Mouse (Mus musculus) kidney, adult 9 months (tissue): ENCODE measurements around the gene Tekt1.
"Not testable (repeated sequence)": the region's sequence is repeated elsewhere in the genome, so short reads cannot be mapped to it uniquely, and the experiment has no call there.

Source experiments
- DNase-seq: peaks from one replicate; pipeline ENCODE4 v3.0.0; 2022

Tekt1 gene

DNA sequence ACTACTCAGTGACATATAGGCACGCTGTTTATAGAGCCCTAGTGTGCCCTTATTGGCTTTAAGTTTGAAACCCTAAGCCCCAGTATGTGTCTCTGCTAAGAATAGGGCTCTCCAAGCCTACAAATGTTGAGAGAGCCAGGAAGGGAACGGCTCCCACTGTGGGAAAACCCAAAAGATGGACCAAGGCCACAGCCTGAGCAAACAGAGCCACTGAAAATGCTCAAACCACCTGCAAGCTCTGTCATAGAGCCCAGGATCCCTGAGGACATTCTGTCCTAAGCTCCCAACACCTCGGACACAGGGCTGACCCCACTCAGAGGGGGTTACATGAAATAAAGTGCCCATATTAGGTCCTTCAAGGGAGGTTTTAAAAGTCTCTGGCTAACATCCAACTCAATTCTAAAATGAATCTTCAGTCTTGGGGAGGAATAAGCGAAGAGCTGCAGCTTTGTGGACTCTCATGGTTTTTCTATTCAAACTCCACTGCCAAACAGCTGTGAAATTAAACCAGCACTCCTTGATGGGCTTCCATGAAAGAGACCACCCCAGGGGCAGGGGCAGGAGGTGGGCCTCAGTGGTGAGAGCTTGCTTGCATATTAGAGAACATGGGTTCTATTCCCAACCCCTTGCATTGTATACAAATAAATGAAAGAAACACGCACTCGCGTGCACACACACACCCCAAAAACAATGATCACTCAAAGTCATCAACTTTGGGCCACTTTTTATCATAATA lies 27.3 kb upstream of the Tekt1 start:
- DNase-seq, result no peak

DNA sequence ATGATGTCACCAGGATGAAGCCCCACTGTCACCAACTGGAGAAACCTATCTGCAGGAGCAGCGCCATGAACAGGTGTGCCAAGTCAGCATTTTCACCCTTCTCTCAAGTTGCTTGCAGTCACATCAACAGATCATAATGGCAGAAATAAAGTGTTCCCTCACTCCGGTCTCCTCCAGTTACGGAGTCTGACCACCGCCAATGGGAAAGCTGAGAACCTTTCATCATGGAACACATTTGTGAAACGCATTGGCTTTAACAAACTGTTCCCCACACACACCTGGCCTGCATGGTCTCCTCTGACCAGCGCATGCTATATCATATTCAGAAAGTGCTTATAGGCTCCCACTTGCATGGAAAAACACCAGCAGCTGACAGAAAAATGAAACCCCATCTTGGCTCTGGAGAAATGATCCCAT lies 25.9 kb upstream of the Tekt1 start:
- DNase-seq, result no peak

DNA sequence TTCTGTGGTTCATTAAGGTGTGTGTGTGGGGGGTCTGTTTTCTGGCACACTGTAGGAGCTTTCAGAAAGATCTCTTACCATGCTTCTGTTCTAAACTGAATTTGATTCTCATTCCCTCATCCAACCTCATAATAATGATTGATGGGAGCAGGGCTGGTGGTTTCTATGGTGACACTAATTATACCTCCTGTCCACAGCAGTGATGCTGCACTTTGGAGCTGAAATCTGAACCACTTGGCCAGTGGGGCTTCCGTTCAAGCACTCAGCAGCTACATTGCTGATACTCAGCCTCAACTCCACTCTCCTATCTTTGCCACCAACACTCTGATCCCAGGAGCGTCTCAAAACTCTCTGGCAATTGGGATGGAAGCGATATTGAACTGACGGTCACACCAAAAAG lies 17.1 kb upstream of the Tekt1 start:
- DNase-seq, result no peak

DNA sequence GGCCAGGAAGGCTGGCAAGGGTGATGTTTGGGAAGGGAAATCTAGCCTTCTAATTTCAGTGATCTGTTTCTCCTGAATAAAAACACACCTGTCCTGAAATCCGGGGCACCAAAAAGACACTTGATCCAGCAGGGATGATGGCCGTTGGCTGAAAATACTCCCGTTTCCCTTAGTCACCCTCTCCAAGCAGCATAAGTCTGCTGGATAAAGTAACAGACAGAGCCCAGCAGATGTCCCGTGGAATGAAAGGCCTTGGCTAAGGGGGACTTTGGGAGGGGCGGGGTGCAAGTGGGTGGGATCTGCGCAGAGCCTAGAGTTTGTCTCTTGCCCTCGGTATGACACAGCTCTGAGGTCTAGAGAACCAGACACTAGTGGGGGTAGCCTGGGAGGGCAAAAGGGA lies 16.0 kb upstream of the Tekt1 start:
- no peak for DNase-seq

GRCm38 (mm10) chr11:72376562-72376961 lies 14.3 kb upstream of the Tekt1 start:
- no peak for DNase-seq

GRCm38 (mm10) chr11:72369904-72370672 lies 7.8 kb upstream of the Tekt1 start:
- DNase-seq, result peak; percentile 41

DNA sequence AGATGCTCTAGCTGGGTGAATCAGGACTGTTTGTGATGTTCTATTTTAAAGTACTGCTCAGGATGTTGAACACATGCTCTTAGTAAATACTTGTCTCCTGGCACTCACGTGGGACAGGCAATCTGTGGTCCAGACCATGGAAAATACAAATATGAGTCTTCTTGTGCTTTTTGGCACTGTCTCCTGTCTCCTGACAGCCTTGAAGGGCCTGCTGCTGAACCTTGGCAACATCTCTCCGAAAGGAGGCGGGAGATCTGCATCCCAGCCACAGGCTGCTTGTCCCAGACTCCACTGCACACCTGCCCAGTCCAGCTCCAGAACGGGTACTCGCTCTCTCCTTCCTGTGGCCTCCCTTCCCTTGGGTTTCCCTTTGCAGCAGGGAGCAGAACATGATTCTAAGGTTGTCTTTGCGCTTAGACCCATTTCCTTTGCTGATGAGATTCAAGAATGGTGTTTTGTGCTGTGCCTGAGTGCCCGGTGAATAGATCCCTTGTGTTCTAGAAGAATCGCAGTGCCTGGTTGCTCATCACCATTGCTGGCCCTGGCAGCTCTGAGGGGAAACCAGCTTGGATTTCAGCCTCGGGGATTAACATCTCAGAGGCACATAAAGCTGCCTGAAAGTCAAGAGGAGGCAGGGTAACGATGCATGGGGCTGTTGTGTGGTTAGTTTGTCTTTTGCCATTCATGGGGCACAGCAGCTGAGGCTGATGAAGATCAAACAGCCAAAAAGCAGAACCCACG lies 5.9 kb upstream of the Tekt1 start:
- DNase-seq, result no peak

DNA sequence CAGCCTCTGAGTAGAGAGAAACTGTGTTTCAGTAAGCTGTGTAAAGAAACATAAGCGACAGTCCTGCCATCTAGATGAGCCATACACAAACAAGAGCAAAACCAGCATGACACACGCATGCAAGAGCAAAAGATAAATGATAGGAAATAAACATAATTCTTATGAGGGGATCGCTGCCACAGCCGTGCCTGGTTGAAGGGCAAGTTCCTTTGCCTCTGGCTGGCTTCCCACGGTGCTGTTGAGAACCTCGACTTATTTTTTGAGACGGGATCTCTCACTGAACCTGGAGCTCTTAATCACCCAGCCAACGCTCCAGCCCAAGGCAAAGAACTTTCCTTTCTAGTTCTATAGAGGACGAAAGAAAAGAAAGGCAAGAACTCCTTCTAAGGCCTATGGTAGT lies 3.9 kb upstream of the Tekt1 start:
- no peak for DNase-seq

DNA sequence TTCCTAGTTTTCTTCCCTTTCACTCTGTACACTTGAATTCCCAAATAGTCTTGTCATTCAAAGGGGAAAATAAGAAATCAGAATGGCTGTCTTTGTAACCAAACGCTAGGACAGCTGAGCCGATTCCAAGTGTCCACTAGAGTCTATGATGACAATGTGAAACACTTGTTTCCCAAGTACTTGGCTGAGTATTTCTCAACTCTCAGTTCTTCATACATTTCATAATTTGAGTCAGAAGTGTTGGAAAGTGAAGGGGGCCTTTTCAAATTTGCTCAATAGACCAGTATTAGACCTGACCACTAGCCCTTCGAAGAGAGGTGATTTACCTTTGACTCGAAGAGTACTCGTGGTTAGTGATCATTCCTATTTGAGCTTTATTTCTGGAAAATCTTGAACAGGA lies 2.3 kb upstream of the Tekt1 start:
- DNase-seq, result no peak

DNA sequence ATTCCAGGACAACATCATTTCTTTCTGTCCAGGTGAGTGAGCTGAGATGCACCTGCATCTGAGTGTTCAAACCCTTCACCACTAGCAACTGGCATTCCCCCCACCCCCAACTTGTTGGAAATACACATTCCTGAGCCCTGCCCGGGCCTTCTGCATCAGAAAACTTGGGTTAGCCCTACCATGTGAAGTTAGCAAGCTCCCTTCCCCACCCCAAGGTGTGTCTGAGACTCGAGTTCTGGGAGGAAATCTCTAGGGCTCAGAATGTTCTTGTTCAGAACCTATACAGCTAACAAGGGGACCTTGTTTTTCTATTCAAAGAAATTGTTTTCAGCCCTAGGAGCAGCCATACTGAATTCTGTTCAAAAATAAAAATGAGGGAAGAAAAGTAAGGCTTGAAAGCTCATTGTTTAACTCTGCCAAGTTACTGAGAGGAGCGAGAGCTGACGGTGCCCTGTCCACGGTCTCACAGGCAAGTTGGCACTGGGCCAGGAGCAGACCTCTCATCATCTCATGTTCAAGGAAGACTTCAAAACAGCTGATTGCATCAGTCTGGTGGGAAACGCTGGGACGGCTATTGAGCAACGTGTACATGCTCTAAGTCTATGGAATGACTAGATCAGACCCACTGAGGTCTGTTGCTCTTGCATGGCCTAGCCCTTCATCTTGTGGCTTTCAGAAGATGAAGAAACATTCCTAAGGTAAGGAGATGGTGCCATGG lies 1.4 kb upstream of the Tekt1 start:
- DNase-seq, result no peak

DNA sequence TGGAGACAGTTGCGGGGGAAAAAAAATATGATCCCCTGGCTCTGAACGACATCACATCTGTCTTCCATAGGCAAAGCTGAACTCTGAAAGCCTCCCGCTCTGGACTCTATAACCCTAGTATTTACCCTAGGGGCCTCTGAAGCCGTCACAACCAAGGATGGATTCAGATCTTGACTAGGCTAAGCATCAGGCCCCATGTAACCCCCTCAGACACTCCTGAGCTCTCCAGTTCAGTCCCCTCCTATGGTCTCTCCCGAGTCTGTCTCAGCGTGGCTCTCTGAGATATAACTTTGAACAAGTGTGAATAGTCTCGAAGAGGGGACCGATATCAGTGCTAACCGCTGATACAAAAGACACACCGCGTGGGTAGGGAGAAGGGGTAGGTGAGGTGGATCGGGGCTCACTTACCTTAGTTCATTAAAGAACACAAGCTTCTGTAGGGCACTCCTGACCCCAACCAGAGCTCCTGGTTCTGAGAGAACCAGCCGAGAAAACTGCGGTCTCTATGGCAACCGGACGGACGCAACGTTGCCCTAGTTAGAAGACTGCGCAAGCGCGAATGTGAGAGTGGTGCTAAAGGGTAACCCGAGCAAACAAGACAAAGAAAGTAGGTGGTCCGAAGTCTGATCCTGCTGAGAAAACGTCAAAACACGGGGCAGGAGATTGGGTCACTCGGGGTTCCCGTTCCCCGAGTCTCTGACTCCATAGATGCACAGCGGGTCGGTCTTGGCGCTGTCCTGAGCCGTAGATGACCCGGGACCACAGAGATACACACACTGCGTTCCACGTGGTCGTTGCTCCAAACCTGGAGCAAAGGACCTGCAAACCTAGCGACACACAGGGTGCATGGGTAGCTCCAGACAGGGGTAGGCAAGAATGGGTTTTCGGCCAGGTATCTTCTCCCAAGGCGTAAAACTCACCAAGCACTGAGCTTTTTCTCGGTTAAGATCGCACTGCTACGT lies 576 bp downstream of the Tekt1 start:
- DNase-seq, result peak; percentile 67

GRCm38 (mm10) chr11:72354971-72355728 lies 7.1 kb downstream of the Tekt1 start:
- DNase-seq, result peak; percentile 70

DNA sequence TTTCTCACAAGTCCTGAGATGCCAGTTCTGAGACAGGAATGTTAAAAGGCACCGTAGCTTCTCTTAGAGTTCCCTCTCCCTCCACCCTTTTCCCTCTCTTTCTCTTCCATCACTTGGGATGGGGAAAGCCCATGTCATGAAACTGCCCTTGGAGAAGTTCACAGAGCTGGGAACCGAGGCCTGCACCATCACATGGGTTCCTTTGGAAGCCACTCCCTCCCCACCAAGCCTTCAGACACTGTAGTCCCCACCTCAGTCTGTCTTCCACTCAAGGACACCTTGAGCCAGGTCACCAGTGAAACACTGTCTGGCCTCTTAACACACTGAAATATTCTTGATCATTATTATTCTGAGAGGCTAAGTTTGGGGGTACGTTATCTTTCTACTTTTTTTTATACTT lies 9.1 kb downstream of the Tekt1 start:
- no peak for DNase-seq

DNA sequence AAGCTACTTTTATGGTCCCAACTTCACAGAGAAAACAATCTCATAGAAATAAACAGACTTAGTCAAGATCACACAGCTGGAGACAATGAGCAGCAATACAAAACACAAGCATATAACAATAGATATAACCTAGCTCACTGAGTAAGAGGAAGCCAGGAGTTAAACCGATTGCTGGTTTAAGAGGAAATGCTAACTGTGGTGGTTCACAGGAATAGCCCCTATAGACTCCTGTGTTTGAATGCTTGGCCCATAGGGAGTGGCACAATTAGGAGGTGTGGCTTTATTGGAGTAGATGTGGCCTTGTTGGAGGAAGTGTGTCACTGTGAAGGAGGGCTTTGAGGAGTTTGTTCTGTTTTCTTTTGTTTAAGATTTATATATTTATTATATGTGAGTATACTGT lies 10.0 kb downstream of the Tekt1 start:
- no peak for DNase-seq

DNA sequence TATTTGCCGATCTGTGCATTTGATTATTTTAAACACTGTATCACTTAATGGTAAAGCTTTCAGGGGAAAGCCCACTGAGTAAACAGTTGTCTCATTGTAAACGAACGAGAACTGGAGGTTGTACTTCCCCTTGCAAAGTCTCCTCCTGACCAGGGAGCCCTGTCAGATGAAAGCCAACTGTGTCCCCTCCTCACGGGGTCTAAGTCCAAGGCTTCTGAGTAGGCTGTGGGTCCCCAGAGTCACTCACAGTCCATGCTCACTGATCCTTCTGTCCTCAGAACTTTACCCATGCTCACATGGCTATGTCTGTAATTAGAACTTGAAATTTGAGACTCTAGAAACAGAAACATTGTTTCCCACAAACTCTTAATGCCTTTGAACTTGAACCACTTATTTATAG lies 12.6 kb downstream of the Tekt1 start:
- DNase-seq, result peak; percentile 44

- DNase-seq, result peak; percentile 60
Measured at GRCm38 (mm10) chr11:72349016-72349415, 13.2 kb downstream of the Tekt1 start.

DNA sequence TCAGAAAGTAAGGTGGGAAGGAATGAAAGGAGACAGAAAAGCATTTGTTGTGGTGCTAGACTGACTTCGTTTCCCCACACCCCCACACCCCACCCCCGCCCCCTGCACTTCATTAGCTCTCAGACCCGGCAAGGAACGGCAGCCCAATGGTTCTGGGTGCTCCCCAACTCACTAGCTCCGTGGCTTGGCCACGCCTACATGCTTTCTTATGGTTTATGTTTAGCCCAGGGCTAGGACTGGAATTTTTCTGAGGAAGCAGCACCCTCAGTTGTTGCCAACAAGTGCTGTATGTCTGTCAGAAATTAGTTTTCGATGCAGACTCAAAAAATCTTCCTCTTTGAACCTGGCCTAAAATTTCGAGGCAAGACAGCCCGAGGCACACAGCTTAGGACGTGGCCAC lies 13.7 kb downstream of the Tekt1 start:
- DNase-seq, result peak; percentile 62

DNA sequence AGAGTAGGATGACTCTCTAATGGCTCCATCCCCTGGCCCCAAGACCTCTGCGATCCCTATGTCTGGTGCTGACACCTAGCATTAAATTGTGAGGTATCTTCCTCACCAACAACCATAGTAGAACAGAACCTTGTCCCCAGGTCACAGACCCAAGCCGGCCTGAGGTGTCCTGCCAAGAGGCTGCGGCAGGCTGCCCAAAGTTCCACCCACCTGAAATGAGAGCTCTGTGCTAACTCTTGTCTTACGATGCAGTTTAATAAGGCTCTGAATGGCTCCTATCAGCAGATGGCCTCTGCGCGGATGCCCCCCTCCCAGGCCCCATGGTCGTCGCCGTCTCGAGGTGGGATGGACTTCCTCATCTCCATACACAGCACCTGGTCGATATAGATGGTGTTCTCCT lies 17.8 kb downstream of the Tekt1 start:
- DNase-seq, result peak; percentile 73

- peak; percentile 74 for DNase-seq
Measured at GRCm38 (mm10) chr11:72343904-72344303, 18.3 kb downstream of the Tekt1 start.

GRCm38 (mm10) chr11:72343238-72343625 lies 19.0 kb downstream of the Tekt1 start:
- not testable (repeated sequence) for DNase-seq
